Mouse (Mus musculus): ENCODE data around the gene 4931406C07Rik.

The 4931406C07Rik gene

DNA sequence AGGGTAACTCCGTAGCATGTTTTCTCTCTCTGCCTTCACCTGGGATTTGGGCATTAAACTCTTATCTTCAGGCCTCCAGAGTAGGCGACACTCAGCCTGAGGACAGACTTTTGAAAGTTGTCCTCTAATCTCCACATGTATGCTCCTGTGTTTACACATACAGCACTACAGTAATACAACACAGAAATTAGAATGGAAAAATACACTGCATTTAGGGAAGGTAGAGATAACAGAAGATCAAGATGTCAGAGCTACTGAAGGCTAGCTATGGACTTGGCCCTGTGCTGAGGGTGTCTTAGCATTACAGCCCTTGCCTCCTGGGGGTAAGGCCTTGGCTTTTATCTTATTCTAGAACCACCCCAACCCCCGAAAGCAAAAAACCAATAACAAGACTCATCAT is 17.8 kb downstream of the 4931406C07Rik start:
- in situ Hi-C loops (cut with MboI), result loop anchor here (10.0 kb wide), 1 partner anchor 504 kb away; the partner anchor contains the start of genes Ankrd49 and Mre11a

DNA sequence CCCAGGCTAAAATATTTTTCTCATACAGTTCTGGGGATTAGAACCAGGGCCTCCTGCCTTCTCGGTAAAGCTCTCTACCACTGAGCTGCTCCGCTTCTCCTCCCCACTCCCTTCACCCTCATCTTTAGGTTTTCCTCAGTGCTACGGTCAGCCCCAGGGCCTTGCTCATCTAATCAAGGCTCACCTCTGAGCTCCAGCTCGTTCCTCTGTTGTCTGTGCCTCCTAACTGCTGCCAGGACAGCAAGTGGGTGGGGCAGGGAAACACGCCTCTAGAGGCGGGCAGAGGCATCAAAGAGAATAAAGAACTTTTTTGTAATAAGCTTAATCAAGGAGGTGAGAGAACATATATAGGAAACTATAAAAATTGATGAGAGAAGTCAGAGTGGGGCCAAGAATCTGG is 18.4 kb downstream of the 4931406C07Rik start:
- in situ Hi-C loops (cut with MboI), result loop anchor here (10.0 kb wide), 1 partner anchor 503 kb away; the partner anchor contains the start of genes Ankrd49 and Mre11a

DNA sequence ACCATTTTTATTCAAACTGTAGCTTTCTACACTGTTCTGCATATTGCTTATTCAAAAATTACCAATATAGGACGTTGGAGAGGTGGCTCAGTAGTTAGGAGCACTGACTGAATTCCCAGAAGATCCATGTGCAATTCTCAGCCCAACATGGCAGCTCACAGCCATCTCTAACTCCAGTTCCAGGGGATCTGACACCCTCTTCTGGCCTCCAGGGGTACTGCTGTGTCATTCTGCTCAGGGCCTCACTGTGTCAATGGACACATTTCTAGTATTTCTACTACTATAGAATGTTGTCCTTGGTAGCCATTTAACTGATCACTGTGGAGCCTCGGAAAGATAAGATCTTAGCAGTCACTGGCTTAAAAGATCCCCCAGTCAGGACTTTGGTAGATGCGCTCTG is 20.8 kb downstream of the 4931406C07Rik start:
- in situ Hi-C loops (cut with MboI), result loop anchor here (10.0 kb wide), 1 partner anchor 501 kb away; the partner anchor contains the start of genes Ankrd49 and Mre11a

DNA sequence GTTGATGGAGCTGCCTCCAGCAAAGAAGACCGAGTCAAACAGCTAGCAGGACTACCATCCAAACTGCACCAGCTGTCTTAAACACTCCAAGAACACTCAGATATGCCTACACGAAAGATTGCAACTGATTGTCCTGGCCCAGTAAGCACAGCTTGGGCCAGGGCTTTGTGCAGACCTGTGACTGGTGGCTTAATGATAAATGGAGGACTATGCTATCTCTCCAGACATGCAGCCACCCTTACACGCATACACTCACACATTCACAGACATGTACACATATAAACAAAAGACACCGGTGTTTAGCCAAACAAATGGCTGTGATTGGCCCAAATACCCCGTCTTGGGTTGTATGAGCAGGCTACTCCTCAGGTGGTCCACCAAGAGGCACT is 25.8 kb downstream of the 4931406C07Rik start:
- in situ Hi-C loops (cut with MboI), result loop anchor here (10.0 kb wide), 1 partner anchor 496 kb away; the partner anchor contains the start of genes Ankrd49 and Mre11a

DNA sequence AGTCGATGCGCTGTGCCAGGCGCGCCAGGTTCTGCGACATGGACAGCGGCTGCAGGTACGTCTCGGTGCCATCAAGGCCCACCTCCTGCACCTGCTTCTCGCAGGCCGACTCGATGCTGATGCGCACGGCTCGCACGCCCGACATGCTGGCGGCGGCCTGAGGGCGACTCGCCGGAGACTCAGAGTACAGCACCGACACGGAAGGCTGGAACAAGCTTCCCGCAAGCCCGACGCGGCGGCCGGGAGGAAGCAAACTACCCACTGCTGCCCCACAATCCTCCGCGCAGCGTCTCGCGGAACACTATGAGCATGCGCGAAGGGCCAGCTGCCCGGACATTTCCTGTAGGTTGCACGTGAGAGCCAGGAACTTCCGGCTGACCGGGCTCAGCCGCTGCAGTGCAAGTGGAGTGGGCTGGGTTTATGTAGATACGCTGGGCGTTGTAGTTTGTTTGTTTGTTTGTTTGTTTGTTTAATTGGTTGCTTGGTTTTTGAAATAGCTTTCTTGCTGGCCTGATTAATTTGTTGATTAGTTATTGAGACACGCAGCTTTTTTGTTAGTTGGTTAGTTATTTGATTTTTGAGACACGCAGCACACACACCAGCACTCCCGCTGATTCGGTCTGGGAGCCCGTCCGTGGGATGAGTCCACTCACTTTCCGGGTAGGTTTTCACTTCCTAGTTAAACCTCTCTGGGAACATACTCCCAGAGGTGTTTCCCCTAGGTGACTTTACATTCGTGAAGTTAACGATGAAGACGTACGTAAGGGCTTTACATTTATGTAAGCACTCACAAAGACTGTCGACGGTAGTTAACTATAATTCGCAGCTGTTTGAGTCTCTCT is 26.4 kb downstream of the 4931406C07Rik start, which contains the start of gene Med17:
Gene Med17 (minus strand): TSS at position 283 of the 842 bp plus-strand sequence.
- in situ Hi-C loops (cut with MboI), result loop anchor here (10.0 kb wide), 1 partner anchor 495 kb away; the partner anchor contains the start of genes Ankrd49 and Mre11a

DNA sequence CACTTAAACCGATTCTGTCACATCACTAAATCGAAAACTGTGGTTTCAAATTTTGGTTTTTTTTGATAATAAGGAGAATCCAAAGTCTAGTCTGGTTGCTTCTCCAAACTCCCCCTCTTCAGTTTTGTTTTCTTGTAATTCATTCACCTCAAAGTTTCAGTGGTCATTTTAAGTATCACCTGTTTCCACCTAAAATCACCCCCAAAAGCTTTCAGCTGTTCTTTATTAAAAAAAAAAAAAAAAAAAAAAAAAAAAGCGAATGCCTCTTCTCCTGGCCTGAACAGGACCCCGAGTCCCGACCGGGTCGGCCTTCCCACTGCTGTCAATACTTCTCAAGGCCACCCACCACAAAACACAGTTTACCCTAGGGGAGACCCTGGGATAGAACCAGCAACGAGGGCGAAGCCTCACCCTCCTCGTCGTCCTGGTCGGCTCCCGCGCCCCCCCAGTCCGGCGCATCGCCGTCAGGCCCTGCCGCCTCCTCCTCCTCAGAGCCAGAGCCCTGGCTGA is 27.1 kb downstream of the 4931406C07Rik start:
- in situ Hi-C loops (cut with MboI), result no loop called here

DNA sequence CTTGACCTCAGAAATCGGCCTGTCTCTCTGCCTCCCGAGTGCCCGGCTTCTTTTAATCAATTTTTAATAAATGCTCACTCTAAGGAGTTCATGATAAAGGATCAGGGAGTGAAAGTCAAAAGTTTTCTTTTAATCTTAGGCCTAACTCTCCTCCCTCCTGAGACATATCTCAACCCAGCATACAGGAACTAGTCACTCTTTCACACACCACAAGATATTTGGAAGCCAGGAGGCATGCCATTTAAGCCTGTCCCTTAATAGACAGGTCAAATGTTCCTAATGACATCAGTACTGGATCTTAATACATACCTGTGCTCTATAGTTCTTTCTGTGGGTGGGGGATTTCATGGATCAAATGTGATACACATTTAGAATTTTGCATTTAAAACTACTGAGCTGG is 27.9 kb downstream of the 4931406C07Rik start:
- in situ Hi-C loops (cut with MboI), result no loop called here

DNA sequence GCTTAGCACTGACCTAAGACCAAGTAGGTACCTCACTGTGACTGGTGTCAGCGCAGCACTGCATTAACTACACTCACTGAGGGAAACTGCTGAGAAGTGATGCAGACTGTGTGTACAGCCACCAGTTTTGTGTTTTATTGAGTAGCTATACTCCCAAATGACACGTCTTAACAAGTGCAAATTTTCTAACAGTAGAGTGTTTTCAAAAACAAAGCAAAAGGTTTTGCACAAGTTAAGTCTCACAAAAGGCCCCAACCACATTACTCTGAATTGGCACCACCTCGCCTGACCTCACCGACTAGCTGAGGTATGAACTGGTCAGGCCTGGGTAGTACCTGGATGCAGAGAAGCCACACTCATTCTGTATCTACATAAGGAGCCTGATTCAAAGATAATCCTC is 29.4 kb downstream of the 4931406C07Rik start:
- in situ Hi-C loops (cut with MboI), result no loop called here

DNA sequence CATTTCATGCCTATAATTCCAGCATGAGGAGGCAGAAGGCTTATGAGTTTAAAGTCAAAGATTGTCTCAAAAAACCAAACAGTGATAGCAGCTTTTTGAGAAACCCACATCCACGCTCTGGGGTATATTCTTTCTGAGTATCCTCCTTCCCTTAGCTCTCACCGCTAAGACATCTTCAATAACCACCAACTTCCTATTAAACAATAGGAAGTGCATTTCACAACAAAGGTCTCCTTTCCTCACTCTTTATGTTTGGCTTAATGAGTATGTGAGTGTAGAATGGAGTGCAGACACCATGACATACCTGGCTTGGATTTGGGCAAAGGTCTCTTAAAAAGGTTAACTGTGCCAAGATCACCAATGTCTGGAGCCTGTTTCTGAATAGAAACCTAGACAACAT is 32.3 kb downstream of the 4931406C07Rik start:
- in situ Hi-C loops (cut with MboI), result no loop called here

DNA sequence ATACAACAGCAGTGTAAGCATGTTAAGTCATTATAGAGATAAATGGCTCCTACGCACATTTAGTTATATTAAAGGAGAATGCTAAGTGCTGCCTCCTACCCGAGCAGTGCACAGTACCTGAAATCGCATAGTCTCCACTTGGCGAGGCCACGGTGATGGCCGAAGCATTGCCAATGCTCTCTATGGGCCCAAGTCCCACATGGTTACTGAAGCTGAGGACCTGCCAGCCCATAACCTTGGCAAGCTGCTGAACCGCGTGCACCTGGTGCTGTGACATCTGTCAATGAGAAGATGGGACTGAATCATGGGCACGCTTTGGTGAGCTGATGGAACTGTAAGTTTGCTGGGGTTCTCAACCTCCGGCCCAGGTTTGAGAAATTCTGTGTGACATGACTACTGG is 42.8 kb downstream of the 4931406C07Rik start:
- in situ Hi-C loops (cut with MboI), result no loop called here

DNA sequence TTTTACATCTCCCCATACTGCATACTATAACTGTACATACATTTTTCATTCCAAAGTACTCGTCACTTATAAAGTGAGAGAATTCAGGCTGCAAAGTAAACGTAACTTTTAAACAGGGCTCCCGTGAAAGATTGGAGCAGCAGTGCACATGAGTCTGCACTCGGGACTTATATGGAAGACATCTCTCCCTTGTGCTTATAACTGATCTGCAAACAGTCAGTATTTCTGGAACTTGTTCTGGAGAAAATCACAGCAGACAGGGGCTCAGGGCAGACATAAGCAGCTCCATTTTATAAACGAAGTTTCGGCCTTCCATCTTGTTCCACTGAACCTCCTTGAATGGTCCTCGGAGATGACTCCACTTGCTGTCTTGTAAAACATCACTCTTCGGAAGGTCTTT is 44.3 kb downstream of the 4931406C07Rik start:
- in situ Hi-C loops (cut with MboI), result no loop called here

DNA sequence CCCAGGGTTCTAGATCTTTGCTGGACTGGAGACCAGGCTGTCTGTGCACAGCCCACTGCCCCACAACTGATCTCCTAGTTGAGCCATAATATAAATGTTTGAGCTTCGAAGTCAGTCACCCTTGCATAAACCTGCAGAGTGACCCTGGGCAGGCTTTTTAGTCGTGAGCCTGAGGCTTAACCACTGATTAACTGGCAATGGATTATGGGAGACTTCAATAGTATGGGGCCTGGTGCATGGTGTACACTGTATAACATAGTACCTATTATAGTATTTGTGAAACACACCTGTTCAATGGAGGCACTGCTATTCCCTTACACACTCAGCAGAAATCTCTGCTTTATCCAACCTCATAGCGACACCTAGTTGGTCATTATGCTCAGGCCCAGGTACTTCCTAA is 50.0 kb downstream of the 4931406C07Rik start:
- in situ Hi-C loops (cut with MboI), result no loop called here

DNA sequence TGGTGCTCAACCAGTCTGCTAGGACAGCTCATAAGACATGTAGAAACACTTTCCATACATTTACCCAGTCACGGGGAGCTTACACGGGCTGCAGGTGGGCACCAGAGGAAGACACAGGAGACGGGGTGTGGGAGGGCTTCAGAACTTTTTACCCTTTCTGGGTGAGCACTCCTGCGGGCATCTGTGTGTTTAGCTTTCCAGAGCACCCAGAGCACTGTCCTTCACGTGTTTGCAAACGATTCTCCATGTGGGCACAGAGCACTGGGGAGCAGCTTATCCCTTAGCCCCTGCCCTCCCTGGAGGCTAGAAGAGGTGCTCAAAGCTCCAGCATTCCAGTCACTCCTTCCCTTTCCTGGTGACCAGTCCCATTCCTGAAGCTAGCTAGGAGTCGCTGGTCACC is 51.7 kb downstream of the 4931406C07Rik start:
- in situ Hi-C loops (cut with MboI), result no loop called here

DNA sequence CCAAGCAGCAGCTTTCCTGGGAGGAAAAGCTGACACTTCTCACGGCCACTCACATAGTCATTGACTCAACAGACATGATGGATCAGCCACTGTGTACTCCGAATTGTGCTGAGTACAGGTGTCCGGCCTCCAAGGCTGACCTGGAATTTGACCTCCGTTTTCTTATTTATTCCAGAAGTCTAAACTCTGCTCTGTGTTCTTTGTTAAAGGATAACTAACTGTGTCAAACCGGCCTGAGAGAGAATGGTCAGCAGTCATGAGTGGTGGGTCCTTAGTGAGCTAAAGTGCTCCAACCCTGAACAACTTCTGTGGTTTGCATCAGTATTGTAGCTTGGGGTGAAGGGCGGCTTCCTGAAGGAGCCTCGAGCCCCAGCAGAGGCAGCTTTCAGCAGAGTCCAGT is 54.1 kb downstream of the 4931406C07Rik start:
- in situ Hi-C loops (cut with MboI), result no loop called here

DNA sequence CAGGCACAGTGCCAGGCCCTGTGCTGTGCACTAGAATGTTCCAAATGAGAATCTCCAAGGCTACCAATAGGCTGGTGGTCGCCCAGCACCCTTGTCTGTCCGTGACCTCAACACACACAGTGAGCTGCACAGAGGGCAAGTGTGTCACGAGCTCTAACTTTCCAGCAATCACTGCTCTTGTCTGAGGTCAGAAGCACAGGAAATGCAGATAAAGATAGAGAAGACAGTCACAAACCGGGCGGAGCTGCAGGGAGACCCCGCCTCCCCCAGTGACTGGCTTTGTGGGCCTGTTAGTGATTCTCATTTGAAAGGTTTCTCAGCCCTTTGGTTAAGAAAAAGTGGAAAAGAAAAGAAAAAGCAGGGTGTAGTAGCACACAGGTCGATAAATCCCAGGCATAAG is 55.9 kb downstream of the 4931406C07Rik start:
- in situ Hi-C loops (cut with MboI), result no loop called here

DNA sequence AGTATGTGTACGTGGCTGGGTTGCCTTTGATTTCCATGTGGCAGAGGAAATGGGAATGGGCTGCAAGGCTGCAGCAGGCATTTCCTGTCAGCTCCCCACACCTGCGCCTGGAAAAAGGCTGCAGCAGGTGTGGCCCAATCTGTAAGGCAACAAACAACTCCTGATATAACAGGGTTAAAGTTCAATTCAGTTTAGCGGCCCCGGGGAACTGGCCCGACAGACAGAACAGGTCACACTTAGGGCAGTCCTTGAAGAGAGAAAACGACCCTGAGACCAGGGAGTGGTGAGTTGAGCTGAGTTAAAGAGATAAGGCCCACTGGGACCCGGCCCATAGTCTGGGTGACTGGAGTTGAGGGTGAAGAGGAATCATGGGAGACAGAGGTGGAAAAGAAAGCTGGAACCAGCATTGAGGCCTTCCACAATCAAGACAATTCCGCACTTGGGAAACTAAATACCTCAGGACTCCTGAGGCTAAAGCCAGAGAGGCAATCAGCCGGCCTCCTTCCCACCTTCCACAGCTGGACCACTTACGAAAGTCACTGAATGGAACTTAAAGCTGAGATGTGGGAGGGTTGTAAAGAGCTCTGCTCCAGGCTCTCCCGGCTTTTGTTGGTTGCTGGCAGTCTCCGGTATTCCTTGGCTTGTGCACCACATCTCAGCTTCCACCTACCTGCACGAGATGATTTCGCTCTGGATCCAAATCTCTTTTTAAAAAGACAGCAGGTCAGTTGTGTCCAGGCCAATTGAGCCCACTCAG is 60.8 kb downstream of the 4931406C07Rik start:
- in situ Hi-C loops (cut with MboI), result no loop called here

DNA sequence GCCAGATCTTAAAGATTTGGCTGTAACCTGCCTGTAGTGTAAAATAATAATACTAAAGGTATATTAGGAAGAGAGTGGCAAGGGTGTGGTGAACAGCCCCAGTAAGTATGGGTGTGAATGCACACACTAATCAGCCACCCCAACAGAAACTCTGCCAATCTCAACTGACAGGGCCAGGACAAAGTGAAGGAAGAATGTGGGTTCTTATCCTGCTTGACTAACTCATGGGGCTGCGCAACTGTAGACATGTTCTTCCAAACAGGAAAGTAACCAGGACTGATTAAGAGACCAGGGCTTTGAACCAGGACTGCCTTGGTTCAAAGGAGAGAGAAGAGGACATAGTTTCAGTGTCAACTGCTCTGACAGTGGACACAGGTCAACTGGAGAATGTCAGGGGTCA is 64.1 kb downstream of the 4931406C07Rik start:
- in situ Hi-C loops (cut with MboI), result no loop called here

DNA sequence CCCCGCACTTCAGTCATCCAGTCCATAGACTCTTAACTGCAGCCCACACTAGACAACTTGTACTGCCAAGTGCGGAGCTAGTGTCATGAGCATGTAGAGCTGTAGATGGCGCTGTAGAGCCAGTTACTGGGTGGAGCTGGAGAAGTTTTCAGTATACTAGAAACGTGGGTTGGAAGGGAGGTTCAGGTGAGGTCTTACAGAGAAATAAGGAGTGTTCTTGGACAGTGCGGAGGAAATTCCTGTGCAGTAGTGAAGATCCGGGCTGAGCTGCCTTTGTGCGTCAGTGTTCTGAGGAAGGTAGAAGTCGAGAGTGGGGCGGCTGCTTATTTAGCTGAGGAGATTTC is 64.7 kb downstream of the 4931406C07Rik start:
- in situ Hi-C loops (cut with MboI), result no loop called here

DNA sequence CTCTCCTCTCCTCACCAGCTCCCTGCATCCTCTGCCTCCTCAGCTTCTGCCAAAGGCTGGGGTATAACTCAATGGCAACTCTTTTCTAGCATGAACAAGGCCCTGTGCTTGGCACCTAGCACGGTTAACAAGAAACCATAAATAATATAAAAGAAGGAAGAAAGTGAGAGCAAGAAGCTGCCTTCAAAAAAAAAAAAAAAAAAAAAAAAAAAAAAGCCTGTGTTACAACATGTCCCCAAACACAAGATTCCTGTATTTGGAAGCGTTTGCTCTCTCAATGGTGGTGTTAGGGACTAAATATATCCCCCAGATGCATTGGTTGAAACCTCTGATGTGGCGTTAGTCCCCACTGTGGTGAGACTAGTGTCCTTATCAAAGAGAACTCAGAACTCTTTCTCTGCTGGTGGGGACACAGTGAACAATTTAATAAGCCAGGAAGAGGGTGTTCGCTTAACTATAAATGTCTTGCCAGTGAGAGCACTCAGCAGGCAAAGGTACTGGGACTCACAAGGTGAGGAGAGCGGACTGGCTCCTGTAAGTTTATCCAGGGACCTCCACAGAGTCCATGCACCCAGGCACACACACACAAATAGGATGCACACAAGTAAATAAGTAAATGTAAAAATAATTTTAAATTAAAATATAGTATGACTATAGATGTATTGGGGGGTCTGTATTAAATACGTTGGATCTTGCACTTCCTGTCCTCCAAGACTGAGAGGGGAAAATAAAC is 65.2 kb downstream of the 4931406C07Rik start:
- in situ Hi-C loops (cut with MboI), result no loop called here

DNA sequence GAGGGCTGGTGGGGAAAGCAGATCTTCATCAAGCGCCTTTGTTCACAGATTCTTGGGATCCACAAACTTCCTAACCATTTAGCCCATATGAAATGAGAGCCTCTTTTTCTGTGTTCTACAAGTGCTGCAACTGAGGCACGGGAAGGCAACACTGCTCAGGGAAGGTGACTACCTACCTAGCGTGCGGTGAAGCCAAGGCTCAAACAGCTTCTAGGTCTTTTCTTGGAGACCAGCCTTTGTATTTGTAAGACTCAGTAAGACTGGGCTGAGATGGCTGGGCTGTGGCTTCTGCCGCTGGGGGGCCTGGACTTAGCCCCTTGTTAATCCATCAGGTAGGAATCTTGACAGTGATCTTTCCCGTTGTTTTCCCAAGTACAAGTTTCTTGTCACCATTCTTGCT is 66.2 kb downstream of the 4931406C07Rik start:
- in situ Hi-C loops (cut with MboI), result no loop called here

DNA sequence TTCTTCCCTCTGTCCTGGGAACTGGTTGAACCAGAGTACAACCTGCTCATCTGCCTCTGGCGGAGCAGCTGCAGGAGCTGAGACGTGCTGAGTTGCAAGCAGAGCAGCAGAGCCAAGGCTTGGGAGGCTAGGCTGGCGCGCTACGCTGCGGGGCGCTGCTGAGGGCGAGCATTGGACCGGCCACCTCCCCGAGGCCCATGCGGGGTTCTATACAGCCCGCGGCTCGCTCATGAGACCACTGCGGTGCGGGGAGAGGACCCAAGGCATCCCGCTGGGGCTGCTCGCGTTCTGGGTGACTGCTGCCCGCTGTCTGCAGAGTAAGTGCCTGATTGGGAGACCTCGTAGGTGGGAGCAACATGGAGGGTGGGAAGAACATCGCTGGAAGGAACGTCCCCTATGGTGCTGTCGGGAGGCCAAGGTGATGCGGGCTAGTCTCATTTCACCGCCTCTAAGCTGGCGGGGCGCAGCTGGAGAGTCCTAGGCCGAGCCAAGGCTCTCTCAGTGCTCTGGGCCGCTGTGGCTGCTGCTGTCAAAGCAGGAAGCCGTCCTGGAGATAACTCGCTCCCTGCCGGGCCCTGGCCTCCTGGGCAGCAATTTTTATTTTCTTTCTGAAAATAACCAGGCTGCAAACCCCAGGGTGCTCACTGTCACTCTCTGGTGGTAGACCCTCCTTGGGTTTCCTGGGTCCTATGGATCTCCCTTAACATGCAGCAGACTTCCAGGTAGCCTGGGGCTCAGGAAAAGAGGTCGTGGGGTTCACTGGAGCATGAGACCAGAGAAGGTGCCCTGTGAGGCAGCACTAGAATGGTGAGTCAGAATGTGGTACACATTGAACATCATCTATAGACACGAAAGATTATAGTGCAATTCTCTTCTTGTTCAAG is 67.0 kb downstream of the 4931406C07Rik start, which contains the start of gene Vstm5:
Gene Vstm5 (plus strand): TSS at position 4 of the 884 bp plus-strand sequence.
- in situ Hi-C loops (cut with MboI), result no loop called here
